Mouse (Mus musculus): ENCODE measurements around the gene Hcrtr1. TPM values are rescaled to one million over a fixed set of nuclear protein-coding genes. Genes with fewer than 3 reads are reported as not detected.

Hcrtr1 gene
- 1 to 10 TPM; 1.6 to 2.4 TPM for total RNA-seq (2021)
- long read RNA-seq, experiment 1, partial matches to known transcripts = 0 of 1 reads
- long read RNA-seq, experiment 1, other reads (novel, unspliced or antisense) = 1 of 1 reads
- long read RNA-seq, experiment 2, partial matches to known transcripts = 0 of 1 reads
- long read RNA-seq, experiment 2, other reads (novel, unspliced or antisense) = 1 of 1 reads

DNA sequence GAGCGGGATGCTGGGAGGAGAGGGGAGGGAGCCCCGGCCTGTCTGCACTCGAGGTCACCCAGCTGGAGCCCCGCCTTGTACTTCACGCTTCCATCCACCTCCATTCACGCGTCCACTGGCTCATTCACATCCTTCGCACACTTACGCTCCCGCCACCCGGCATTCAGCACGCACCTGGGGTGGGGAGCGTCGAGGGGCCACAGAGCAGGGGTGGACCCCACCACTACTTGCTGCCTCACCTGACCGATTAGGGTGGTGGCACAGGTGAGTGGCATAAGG, at the start of gene Hcrtr1:
Gene Hcrtr1 (minus strand): TSS at position 146 of the 279 bp plus-strand sequence.
- DNase-seq (ENCODE audit: low spot score in 2 of 2) = no peak

GRCm38 (mm10) chr4:130188806-130189297, 49.7 kb upstream of the Hcrtr1 start:
- peak; percentile 86 to 91 for DNase-seq (ENCODE audit: low spot score in 2 of 2)

- DNase-seq (ENCODE audit: low spot score in 2 of 2) = no peak
Measured at GRCm38 (mm10) chr4:130186891-130187290, 47.7 kb upstream of the Hcrtr1 start.

DNA sequence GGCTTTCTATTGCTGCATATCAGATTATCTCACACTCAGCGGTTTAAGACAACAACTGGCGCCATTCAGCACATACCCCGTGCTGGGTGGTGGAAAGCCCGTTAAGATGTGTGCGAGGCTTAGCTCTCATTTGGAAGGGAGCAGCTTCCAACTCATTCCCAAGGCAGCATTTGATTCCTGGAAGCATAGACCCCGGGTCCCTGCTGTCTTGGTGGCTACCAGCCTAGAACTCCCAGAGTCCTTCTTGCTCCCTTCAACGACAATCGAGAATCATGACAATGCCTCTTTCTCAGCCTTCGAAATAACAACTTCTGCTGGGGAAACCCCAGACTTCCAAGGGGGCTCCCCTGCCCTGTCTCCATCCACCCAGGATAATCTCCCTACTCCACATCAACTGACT, 47.3 kb upstream of the Hcrtr1 start:
- DNase-seq (ENCODE audit: low spot score in 2 of 2) = no peak

DNA sequence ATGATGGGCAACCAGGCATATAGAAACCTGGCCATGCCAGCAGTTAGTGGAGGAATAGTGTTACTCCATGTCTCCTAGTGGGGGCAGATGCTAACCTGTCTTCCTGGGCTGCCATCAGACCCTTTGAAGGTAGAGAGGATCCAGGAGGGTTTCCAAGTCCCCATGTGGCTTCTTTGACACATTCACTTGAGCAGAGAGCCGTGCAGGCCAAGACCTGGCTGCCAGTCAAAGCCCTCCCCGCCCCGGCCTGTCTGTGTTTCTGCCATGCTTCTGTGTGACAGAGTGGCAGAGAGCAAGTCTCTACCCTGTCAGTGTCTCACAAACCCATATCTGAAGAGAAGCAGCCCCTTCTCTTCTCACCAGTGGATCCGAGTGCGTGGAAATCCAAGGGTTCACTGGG, 44.7 kb upstream of the Hcrtr1 start:
- DNase-seq (ENCODE audit: low spot score in 2 of 2) = no peak

- DNase-seq (ENCODE audit: low spot score in 2 of 2) = no peak
Measured at GRCm38 (mm10) chr4:130183023-130183422, 43.9 kb upstream of the Hcrtr1 start.

GRCm38 (mm10) chr4:130181886-130182285, 42.7 kb upstream of the Hcrtr1 start:
- DNase-seq (ENCODE audit: low spot score in 2 of 2) = no peak

- no peak for DNase-seq (ENCODE audit: low spot score in 2 of 2)
Measured at GRCm38 (mm10) chr4:130180909-130181602, 41.9 kb upstream of the Hcrtr1 start.

GRCm38 (mm10) chr4:130179876-130180275, 40.7 kb upstream of the Hcrtr1 start:
- DNase-seq (ENCODE audit: low spot score in 2 of 2) = no peak

GRCm38 (mm10) chr4:130177536-130177935, 38.4 kb upstream of the Hcrtr1 start:
- no peak for DNase-seq (ENCODE audit: low spot score in 2 of 2)

GRCm38 (mm10) chr4:130177087-130177486, 37.9 kb upstream of the Hcrtr1 start:
- DNase-seq (ENCODE audit: low spot score in 2 of 2) = no peak

DNA sequence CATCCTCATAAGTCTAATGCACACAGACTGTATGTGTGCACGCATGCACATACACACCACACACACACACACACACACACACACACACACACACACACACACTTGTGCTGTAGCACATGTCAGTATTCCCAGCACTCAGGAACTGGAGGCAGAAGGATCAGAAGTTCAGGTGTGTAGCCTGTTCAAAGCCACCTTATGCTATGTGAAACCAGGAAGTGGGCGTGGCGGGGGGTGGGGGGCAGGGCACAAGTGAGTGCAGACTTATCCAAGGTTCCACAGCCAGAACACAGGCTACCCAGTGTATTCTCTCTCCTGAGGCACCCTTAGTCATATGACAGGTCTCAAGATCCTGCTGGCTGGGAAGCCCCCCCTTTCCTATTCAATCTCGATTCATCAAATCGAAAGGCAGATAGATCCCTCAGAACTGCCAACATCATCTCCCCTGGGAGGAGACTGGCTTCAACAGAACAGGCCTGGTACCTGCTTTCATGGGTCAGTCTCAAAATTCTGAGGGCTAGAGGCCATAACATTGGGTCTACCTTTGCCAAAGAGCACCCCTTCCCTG, 37.1 kb upstream of the Hcrtr1 start:
- no peak for DNase-seq (ENCODE audit: low spot score in 2 of 2)

DNA sequence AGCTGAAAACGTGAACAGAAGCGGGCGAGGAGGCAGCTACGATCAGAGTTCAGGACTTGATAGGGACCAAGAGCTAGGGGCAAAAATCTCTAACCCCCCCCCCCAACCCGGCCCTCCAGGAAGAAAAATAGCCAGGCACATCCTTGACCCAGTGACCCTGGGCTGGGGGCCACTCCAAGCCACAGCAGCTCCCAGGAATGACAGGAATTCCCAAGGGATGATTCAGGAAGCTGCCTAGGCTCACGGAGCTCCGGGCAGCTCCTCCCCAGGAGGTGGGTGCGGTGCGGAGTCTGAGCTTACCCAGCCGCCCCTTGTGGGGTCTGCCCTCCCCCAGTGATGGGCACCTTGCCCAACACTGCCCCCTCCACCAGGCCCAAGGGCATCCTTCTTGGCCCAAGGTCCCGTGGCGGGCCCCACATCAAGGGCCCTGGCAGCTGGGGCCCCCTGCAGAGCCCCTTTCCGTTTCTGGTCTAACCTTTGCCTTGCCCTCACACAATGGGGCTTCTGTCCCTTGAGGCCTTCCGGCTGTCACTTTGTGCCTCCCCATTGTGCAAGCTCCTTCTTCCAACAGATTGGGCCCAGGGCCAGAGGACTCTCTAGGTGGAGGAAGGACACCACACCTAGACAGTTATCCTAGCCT, 36.0 kb upstream of the Hcrtr1 start, which contains the start of gene Tinagl1:
Gene Tinagl1 (minus strand): TSS at position 51 of the 640 bp plus-strand sequence.
- DNase-seq (ENCODE audit: low spot score in 2 of 2) = no peak

DNA sequence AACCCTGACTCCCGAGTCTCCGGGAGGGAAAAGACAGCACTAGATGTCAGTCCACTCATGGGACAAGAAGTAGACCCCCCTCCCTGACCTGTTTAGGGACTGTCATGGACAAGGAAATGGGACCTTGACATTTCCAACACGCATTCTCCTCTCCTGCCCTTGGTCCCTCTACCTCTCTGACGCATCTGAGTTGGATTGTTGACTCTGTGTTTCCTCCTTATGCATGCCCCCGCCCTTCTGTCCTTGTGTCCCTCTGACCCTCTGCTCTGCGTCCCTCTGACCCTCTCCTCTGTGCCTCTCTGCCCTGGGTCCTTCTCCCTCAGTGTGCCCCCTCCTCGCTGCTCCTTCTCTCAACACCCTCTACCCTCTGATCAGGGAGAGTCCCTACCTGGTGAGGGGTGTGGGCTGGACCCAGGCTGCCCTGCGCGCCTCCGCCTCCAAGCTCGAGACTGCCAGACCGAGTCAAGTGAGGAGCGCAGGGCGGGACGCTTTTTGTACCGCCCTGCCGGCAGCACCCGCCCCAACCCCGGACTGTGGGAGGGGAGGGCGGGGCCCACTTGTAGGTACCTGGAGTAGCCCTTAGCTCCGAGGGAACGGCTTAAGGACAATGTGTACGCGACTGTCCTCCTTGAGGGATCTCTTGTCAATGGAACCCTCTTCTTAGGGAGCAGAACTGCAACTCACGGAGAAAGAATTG, 35.3 kb upstream of the Hcrtr1 start:
- no peak for DNase-seq (ENCODE audit: low spot score in 2 of 2)

GRCm38 (mm10) chr4:130173911-130174311, 34.8 kb upstream of the Hcrtr1 start:
- DNase-seq (ENCODE audit: low spot score in 2 of 2) = no peak

GRCm38 (mm10) chr4:130173060-130173822, 34.1 kb upstream of the Hcrtr1 start:
- DNase-seq (ENCODE audit: low spot score in 2 of 2) = no peak

GRCm38 (mm10) chr4:130171951-130172765, 33.0 kb upstream of the Hcrtr1 start:
- DNase-seq (ENCODE audit: low spot score in 2 of 2) = no peak

- no peak for DNase-seq (ENCODE audit: low spot score in 2 of 2)
Measured at GRCm38 (mm10) chr4:130170362-130170761, 31.2 kb upstream of the Hcrtr1 start.

- no peak for DNase-seq (ENCODE audit: low spot score in 2 of 2)
Measured at GRCm38 (mm10) chr4:130169411-130169971, 30.3 kb upstream of the Hcrtr1 start.
